Mouse (Mus musculus) CD4-positive, CD25-positive, alpha-beta regulatory T cell, adult 2 months (primary cell): ENCODE data around the gene Llgl2.

Source experiments
- DNase-seq: peaks from one replicate; pipeline ENCODE4 v3.0.0-alpha.2; 2012; ENCODE audit warnings: low read depth, low spot score

Llgl2 gene

GRCm38 (mm10) chr11:115876438-115876837 lies 52.6 kb downstream of the Llgl2 start:
- no peak for DNase-seq

GRCm38 (mm10) chr11:115877174-115877755 lies 53.4 kb downstream of the Llgl2 start:
- no peak for DNase-seq

- no peak for DNase-seq
These were observed 54.2 kb downstream of the Llgl2 start for GRCm38 (mm10) chr11:115878071-115878470.

- peak; percentile 70 for DNase-seq
These were observed 57.2 kb downstream of the Llgl2 start for GRCm38 (mm10) chr11:115881002-115881401.

- no peak for DNase-seq
These were observed 59.4 kb downstream of the Llgl2 start for GRCm38 (mm10) chr11:115883251-115883650.

GRCm38 (mm10) chr11:115884361-115884760 lies 60.5 kb downstream of the Llgl2 start:
- DNase-seq: no peak

GRCm38 (mm10) chr11:115885281-115885680 lies 61.4 kb downstream of the Llgl2 start:
- no peak for DNase-seq

GRCm38 (mm10) chr11:115886446-115886845 lies 62.6 kb downstream of the Llgl2 start:
- DNase-seq: no peak

GRCm38 (mm10) chr11:115888020-115888419 lies 64.2 kb downstream of the Llgl2 start:
- DNase-seq: no peak

- DNase-seq: no peak
These were observed 65.3 kb downstream of the Llgl2 start for GRCm38 (mm10) chr11:115889159-115889558.

- DNase-seq: no peak
These were observed 68.4 kb downstream of the Llgl2 start for GRCm38 (mm10) chr11:115892213-115892612.

GRCm38 (mm10) chr11:115893071-115893470 lies 69.2 kb downstream of the Llgl2 start:
- no peak for DNase-seq

- DNase-seq: no peak
These were observed 71.1 kb downstream of the Llgl2 start for GRCm38 (mm10) chr11:115894755-115895520.

GRCm38 (mm10) chr11:115898446-115898845 lies 74.6 kb downstream of the Llgl2 start:
- peak; percentile 45 for DNase-seq

- peak; percentile 77 for DNase-seq
These were observed 75.0 kb downstream of the Llgl2 start for GRCm38 (mm10) chr11:115898886-115899285.

GRCm38 (mm10) chr11:115899486-115900266 lies 75.8 kb downstream of the Llgl2 start, which contains the start of gene Smim5:
TSS of gene Smim5 (plus strand) at chr11:115899966.
- DNase-seq: no peak

GRCm38 (mm10) chr11:115900561-115901337 lies 76.9 kb downstream of the Llgl2 start:
- DNase-seq: no peak

GRCm38 (mm10) chr11:115901338-115902161 lies 77.7 kb downstream of the Llgl2 start:
- no peak for DNase-seq

- no peak for DNase-seq
These were observed 78.3 kb downstream of the Llgl2 start for GRCm38 (mm10) chr11:115902177-115902576.

GRCm38 (mm10) chr11:115902831-115903230 lies 79.0 kb downstream of the Llgl2 start:
- no peak for DNase-seq
